Mouse (Mus musculus): ENCODE measurements around the gene Hunk.

DNA sequence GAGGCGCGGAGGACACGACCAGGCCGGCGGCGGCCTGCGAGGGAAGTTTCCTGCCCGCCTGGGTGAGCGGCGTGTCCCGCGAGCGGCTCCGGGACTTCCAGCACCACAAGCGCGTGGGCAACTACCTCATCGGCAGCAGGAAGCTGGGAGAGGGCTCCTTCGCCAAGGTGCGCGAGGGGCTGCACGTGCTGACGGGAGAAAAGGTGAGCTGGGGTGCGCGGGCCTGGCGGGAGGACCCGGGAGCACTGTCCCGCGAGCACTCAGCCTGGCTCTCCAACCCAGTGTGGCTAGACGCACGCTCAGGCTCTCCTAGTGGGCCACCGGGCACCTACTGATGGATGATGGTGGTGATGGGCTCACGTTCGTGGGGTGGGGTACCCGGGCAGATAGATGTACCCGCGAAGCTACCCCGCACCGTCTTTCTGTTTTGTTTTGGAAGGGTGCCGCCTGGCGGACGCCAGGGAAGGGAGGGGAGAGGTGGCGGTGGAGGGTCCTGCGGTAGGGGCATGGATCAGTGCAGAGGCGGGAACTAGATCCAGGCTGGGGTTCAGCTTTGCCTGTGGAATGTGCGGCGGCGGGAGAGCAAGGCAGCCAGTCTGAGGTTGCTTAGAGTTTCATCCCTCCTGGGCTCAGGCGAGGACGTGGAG, 824 bp downstream of the Hunk start:
- TF ChIP-seq CTCF (IDR thresholded peaks at IDR 0.05; ENCODE audit: borderline replicate concordance, control insufficient read depth, extremely low read depth, insufficient read depth, low read length, poor library complexity) (no peak), POLR2A (IDR thresholded peaks at IDR 0.05; ENCODE audit: control insufficient read depth, extremely low read depth, insufficient read depth, low read length, poor library complexity) (no peak)

Measured in thymus, adult 2 months (tissue).